Mouse (Mus musculus) cortical plate, adult 2 months (tissue): Measurements from ENCODE around the gene Hist1h2bc.

Source experiments
- CTCF ChIP-seq: fragments of 200-500 bp; IDR thresholded peaks from 2 replicates; pipeline ENCODE4 v1.5.1; 2011; ENCODE audit warnings: mild to moderate bottlenecking, control low read depth, low read length; ENCODE audit not compliant: insufficient read depth; ENCODE audit errors: extremely low read depth
- POLR2A ChIP-seq: fragments of 200-500 bp; IDR thresholded peaks from 2 replicates; pipeline ENCODE4 v1.6.1; 2011; ENCODE audit warnings: mild to moderate bottlenecking, low read length, control low read depth; ENCODE audit not compliant: insufficient read depth; ENCODE audit errors: extremely low read depth

DNA sequence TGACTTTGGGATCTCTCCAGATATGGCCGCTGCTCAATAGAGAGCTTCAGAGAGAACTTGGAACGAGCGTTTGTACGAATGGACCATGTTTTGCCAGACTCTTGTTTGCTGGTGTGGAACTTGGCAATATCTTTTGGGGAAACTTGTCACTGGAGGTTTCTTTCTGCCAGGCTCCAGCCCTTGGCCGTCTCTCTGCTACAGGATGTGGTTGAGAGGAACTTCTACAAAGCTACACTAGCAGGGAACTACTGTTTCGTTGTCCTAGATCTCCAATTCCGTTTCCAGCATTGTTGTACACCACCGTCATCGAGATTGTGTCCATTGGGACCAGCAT is 45.2 kb downstream of the Hist1h2bc start:
- TF ChIP-seq POLR2A, result no peak
- TF ChIP-seq CTCF, result no peak
